Mouse (Mus musculus) c-Kit-positive CD71-negative TER-119-negative erythroid progenitor cells, embryonic 14.5 days (primary cell): Measurements from ENCODE around the gene Fmo4.

ENCODE experiments used
- DNase-seq: peaks from one replicate; pipeline ENCODE4 v3.0.0-alpha.2; 2013; ENCODE audit warnings: low read depth

Gene Fmo4

DNA sequence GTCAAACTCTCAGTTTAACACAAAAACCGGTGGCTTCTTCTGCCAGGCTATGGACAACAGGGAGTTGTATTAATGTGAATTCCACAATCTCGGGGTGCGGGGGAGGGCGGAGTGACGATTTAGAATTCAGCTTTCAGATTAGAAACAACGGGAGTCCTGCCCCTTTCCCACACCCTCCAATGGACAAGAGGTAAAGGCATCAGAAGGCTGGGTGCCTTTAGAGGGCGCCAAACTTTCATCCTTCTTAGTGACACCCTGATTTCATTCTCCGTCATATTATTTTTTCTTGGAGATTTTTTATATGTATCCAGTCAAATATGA, at the start of gene Fmo4:
Gene Fmo4, minus strand, starts transcription at position 137 of the 321 bp plus-strand sequence.
- no peak for DNase-seq

DNA sequence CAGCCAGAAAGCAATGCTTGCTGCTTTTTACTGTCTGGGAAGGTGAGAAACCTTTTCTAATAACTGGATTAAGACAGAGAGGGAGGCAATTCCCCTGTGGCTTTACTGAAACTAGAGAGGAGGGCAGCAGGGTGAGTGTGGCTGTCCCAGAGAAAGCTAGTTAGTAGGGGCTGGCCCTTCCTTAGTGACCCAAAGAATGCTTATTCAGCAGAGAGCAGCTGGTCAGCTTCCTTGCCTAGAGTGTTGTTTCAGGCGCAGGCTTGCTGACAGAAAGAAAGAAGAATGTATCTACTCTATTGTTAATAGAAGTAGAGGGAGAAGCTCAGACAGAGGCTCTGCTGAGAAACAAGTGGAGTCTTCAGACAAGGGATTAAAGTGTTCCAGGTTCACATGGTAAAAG, 48.6 kb upstream of the Fmo4 start:
- DNase-seq, result no peak

DNA sequence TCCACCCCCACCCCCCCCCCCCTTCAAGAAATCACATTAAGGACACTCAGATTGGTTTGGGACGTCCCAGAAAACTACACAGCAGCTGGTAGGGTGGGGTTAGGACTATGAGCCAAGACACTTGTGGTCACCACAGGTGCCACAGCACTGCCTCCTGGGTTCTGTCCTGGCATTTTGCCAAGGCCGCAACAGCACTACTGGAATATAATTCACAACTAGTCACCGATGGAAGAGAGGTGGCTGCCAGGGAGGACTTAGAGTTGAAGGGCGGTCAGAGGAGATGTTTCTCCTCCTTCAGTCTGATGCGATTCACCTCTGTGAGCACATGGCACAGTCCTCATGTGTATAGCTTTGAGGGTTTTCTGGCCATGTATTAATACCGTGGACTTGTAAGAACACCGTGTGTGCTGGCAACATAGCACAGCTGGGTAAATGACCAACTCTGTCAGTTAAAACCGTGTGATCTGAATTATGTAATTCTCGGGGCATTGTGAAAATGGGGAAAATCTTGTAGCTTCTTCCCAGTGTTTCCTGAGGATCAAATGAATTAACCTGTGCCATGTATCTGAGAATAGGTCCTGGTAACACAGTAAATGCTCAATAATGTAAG, 46.3 kb upstream of the Fmo4 start:
- DNase-seq, result no peak

DNA sequence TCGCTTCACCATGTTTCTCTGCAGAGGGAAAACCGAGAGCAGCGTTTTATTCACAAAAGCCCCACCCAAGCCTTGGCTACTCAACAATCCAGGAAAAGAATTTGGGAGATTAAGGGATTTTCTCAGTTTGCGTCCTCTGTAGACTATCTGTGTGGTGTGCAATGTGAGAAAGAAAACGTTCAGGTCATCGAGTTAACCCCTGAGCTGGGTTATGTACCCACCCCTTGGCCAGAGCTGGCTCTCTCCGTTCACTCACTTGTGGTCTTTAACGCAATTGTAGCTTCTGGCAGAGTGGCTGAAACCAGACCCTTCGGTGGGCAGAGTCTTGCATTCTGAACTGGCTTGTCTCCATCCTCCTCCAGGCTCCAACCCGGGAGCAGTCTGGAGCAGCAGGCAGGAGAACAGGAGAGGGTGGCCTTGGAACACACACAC, 45.8 kb upstream of the Fmo4 start:
- DNase-seq, result no peak

DNA sequence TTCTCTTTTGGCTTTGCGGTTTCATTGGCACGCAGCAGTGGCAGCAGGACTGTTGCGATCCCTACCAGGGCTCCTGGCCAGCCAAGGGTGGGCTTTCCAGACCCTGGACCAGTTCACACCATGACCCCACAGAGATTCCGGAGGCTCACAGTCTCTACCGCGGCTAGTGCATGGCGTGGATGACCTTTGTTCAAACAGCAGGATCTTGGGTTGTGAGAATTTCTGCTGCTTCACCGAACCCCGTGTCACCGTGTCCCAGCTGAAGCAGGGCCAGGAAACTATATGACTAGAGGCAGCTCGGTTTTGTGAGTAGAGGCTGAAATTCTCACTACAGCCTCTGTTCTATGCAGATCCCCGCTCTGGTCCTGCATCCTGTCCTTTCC, 45.0 kb upstream of the Fmo4 start:
- no peak for DNase-seq

DNA sequence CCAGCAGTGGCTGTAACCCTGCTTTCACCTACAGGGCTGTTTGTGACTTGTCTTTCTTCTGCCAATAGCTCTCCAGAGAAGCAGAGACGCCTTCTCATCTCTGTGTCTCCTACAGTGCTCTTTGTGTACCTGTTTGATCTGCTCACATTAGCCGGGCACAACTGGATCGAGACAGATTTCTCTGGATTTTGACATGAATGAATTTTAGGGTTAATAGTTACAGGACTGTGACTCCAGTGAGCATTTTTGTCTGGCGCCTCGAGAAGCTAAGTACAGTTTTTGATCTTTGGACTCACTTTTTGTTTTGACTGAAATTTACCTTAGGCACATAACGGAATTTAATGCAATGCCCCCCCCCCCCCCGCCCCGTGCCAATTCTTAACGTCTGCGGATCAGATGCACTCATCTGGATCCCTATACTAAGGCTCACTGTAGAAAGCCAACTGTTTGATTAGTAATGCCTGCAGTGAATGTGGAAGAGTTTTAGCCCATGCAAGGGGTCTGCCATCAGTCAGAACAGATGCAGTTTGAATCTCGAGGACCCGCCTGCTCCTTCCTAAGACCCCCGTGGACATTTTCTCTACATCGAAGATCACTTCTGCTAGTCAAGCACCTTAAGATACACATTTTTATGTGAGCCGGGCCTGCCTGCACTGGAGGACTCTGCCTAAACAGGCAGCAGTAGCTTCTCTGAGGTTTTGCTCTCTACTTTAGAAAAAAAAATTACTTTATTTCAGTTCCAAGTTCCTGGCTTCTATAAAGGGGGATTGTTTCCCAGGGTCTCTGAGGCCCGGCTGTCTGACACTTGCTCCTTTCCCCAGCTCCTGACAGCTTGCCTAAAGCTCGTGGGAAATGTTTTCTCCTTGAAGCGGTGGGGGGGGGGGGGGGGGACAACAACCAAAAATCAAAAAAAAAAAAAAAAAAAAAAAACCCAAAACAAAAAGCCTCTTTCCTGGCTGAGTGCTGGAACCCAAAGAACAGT, 44.3 kb upstream of the Fmo4 start:
- no peak for DNase-seq

DNA sequence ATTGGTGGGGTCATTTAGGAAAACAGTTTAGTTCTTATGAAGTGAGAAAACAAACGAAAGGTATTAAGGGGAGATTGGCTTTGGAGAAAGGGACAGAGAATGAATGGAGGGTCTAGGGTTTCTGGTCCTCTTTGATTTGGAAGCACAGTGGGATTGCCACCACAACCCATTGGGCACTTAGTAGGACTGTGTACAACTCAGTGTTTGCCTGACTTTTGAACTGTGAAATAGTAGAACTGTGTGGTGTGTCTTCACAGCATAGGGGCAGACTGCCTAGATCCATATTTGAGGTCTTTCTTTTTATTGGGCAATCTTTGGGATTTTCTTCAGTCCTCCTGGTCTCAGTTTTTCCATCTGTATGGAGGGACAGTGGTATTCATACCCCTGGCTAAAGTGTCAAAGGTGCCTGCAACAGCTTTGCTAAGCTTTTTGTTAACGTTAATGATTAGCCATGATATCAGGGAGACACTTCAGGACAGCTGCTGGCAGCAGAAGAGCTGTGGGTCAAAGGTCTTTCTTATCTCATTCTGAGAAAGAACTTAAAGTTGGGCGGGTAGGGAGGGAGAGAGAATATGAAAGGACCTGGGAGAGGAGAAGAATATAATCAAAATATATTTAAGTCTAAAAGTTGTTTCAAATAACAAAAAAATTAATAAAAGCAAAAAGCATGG, 40.2 kb upstream of the Fmo4 start:
- DNase-seq, result no peak

DNA sequence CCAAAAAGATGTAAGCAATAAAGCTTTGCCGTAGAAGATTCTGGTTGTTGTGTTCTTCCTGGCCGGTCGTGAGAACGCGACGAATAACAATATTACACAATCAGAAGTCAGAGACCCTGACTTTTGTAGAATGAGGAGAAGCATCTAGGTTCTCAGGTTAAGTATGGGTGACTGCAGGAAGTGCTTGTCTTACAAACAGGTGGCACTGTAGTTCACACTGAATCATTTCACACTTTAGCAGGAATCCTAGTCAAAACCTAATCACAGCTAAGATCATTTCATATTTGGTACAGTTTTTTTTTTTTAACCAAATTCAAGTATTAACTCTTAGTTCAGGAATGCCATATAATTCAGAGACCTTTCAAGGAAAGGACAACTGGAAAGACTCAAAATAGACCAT, 33.8 kb upstream of the Fmo4 start:
- no peak for DNase-seq

DNA sequence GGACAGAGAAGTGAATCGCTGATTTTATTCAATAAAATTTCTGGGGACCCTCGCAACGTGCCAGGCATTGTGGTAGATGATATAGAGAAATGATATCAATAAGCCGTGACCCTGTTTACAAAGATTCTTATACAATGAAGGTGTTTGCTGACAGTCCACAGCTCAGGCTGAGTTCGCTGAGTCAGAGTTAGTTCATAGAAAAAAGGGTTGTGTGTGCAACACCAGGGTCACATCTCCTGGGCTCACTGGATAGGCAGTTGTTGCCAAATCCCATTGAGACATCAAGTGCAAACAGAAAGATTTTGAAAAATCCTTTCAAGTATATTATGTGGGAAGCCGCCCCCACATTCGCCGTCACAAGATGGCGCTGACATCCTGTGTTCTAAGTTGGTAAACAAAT, 26.4 kb upstream of the Fmo4 start:
- no peak for DNase-seq

DNA sequence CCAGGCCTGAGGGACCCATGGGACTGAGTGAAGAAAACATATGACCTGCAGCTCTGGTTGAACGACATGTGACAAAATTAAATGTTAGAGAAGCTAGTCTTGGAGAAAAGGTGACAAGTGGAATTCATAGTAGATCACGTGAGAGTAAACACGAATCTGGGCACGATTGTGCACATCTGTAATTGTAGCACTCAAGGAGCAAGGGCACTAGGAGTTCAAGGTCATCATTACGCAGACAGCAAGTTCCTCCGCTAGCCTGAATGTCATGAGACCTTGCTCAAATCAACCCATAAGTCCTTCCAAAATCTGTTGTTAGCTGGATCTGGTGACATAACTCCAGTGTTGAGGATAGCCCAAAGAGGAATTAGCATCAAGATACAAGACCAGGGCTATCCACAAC, 25.2 kb upstream of the Fmo4 start:
- DNase-seq, result no peak

DNA sequence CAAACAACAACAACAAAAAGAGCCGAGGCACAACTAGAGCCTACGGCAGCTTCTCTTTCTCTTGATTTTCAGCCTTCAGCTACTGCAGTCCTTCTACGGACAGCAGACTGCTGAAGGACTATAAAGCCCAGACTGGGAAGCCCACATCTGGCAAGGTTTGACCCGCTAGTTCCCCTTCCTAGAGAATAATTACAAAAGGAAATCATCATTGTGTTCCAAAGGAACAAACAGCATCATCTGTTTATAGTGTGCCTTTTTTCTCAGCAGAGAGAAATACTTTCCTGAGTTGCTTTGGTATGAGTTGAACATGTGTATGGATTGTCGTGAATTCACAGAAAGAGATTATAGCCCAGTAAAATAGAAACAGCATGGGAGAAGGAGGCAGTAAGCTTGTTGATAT, 20.6 kb upstream of the Fmo4 start:
- DNase-seq, result no peak

DNA sequence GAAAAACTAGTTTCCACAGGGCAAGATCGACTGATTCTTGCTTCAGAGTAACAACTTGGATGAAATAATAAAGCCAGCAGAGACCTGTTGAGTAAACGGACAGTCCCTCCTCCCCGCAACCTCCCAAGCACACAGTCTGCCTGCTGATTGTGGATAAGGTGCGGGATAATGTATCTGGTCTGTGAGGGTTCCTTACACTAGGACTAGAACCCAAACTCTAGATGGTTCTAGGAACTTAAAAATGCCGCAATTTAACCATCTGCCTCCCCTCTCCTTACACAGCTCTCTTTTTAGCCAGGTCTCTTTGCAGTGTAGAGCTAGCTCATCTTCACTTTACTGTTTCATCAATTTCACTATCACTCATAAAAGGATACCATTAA, 18.8 kb upstream of the Fmo4 start:
- DNase-seq, result no peak

DNA sequence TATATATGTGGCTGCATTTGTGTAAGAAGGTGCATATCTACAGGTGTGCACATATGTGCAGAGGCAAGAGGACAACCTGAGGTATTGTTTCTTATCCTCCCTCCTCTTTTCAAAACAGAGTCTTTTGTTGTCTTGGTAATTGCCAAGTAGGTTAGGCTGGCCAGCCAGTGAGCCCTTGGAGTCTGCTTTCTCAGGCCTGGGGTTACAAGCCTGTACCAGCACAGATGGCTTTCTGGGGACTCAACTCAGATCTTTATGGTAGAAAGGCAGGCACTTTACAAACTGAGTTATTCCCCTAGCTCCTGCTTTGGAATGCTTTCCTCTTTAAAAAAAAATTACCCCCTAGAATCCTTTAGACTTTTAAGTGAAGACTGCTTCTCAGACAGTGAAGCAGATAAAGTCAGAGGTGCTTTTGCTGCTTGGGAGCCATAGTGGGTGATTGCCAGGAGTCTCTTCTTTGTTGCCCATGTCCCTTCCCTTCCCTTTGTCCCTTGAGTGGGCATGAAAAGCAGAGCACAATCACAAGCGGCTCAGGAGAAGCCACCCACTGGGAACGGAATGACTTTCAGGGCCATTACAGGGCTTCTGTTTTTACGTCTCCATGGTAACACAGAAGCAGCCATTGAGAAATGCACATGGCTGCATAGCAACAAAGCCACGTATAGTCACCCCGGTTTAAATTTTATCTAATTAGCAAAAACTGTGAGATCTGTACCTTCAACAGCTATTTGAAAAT, 18.2 kb upstream of the Fmo4 start:
- DNase-seq, result no peak

DNA sequence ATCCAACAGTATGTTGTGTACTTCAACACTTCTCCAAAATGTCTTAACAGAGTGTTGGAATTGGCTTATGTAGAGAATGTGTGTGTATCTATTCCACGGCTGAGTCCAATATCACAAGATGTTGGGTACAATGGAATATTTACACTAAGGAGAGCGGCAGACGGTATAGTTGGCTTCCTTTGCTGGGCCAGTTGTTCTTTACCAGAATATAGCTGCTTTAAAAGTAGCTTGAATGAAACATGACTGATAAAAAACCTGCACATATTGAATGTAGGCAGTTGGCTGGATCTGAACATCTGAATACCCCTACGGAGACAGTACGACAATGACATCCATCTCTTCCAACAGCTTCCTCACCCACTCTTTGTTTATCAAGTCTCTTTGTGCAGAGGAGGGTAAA, 5.5 kb upstream of the Fmo4 start:
- no peak for DNase-seq

DNA sequence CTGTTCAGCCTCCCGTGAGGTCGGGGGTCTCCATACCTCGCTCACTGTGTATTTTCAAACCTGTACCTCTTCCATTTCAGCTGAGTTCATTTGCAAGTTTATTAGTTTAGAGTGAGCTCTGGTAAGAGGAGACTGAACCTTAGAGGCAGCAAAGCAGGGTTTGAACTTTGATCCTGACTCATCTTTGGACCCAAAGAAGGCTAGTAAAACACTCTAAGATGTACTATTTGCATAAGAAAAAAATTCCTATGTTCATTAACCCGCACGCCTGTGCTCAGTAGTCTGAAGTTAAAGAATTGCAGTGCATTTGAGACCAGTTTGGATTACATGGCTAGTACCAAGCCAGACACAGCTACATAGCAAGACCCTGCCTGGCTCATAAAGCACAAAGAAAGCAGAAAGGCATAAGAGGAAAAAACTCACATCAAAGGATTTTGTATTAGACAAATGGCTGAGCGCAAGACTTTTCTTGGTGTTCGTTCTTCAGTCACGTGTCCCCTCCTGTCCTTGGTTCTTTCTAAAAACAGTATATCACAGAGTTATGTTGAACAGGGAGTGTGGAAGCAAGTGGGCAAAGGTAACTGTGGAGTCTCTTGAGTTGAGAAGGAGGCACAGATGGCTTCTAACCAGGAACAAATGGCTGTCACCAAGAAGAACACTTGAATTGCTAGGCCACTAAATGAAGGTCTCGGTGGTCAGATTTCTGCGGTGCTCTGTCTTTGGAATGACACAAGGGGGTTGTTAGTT, 1.8 kb upstream of the Fmo4 start:
- DNase-seq, result no peak

DNA sequence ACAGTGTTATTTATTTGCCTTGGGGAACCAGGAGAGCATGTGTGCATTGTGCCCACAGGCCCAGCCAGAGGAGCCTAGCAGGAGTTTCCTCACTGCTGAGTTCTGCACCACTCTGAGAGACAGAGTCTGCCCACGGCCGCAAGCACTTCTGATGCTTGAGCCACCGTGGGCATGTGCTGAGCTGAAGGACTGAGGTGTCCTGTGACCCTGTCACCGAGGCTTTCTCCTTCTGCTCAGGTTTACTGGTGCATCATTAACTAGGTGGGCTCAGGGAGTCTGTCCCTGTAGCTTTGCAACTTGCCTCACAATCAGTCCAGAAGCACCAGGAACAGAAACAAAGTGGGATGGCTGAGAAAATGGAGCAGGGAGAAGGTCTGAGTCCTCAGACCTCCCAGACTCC, 1.2 kb upstream of the Fmo4 start:
- DNase-seq, result no peak

DNA sequence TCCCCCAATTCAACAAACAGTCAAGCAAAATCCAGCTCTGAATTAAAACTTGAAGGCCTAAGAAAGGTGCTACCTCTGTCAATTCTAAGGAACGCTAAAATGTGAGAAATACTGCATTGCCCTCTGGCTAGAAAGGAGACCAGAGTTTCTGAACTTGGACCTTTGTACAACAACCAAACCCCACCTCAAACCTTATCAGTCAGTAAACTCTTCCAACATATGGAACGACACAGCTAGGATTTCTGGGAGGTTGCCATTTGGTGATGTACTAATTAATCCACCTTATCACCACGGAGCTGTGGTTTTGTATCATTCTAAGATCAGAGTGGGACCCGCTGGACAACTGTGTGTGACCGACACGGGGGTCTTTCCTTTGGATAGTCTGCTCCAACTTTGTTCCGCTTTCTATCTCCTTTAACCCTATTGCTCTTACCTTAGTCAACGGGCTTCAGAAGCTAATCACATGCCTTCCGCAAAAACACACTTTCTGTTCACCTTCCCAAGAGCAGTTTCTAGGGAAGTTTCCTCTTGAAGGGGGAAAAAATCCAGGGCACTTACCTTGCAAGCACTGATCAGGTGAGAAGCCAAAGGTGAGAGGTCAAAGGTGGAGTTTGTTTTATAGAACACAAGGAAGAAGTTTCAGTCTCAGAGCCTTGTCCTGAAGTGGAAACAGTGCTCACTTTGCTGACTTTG, 483 bp downstream of the Fmo4 start:
- DNase-seq, result no peak

DNA sequence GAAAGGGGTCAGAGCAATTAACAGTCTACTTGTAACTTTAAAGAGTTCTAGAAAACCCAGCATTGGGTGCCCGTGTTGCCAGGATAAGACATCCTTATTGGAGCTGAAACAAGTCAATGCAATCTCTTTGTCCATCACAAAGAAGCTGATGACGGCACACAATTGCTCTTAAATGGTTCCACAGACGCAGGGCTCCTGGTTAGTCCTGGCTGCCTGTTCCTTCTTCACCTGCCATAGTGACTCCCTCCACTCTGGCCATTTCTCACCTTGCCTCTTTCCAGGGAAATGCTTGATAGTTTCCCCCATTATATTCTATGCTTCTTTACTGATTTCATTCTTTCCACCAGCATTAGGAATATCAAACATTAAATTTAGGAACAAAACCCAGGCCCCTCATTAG, 5.2 kb downstream of the Fmo4 start:
- no peak for DNase-seq

DNA sequence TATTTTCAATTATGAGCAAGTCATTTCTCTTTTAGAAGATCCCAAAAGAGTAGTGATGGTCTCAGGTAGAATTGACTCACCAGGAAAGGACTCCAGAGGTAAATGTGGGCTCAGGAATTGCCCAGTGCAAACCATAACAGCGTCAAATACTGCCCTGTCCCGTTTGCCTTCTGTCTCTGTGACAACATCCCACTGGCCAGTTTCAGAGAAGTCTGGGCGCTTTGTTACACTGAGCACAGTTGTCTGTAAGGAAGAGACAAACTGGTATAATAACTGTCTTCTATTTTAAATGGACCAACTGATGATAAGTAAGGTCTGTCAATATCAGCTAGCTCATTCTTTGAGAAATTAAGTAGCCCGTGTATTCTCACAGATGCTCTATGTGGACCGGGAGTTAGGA, 6.3 kb downstream of the Fmo4 start:
- no peak for DNase-seq

DNA sequence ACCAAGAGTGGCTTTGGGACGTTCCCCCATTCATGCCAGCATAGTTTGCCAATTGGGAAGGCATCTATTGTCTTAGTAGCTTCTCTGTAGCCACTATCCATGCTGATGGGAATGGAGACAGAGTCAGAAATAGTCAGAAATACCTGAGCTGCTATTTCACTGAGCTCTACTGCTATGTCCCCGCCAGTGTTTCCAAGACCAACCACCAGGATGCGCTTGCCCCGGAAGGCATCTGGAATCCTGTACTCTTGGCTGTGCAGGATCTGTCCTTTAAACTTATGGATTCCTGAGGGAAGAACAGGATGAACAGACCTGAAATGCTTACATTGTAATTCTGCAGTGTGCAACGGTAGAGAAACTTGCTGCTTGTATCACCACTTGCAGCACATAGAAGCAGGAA, 8.8 kb downstream of the Fmo4 start:
- DNase-seq, result no peak

DNA sequence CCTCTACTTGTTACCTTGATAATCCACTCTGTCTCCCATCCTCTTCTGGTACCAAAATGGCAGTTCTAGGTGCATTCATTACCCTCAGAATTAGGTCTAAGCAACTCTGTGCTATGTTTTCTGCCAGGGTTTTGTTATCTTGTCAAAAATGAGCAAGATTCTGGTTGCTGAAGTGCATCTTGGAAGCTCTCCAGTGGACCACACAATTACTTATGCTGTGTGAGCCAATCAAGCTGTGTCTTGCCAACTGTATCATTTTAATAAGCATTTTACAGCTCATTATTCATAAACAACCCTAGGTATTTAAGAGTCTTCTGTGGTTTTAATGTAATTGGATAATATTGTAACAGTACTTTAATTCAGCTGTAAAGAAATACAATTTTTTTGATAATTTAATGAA, 17.3 kb downstream of the Fmo4 start:
- no peak for DNase-seq
